Mouse (Mus musculus) hindbrain, embryonic 15.5 days (tissue): ENCODE data around the gene Duox1. TPM values are rescaled to one million over a fixed set of nuclear protein-coding genes. Genes with fewer than 3 reads are reported as not detected.

Experiments
- ATAC-seq: fragments of 200-750 bp; cut with Nextera tagmentation; 2 replicates; pipeline ENCODE4 v1.8.0; 2017; ENCODE audit warnings: low read depth, moderate number of reproducible peaks, moderate TSS enrichment; ENCODE audit not compliant: low FRiP score
- H3K27ac ChIP-seq: fragments of 300-500 bp; sonication (generic); replicated peaks from 2 replicates; pipeline ENCODE4 v1.5.1; 2015; ENCODE audit warnings: mild to moderate bottlenecking, inconsistent platforms
- H3K27me3 ChIP-seq: fragments of 300-500 bp; sonication (generic); 2 replicates; pipeline ENCODE4 v1.6.1; 2015; ENCODE audit warnings: control low read depth, inconsistent platforms
- H3K36me3 ChIP-seq: fragments of 300-500 bp; sonication (generic); 2 replicates; pipeline ENCODE4 v1.6.1; 2015; ENCODE audit warnings: control low read depth, inconsistent platforms
- H3K4me1 ChIP-seq: fragments of 300-500 bp; sonication (generic); replicated peaks from 2 replicates; pipeline ENCODE4 v1.6.1; 2015; ENCODE audit warnings: control low read depth, inconsistent platforms
- H3K4me2 ChIP-seq: fragments of 300-500 bp; sonication (generic); 2 replicates; pipeline ENCODE4 v1.6.1; 2015; ENCODE audit warnings: moderate library complexity, mild to moderate bottlenecking, inconsistent platforms
- H3K4me3 ChIP-seq: fragments of 300-500 bp; sonication (generic); 2 replicates; pipeline ENCODE4 v1.5.1; 2015; ENCODE audit warnings: mild to moderate bottlenecking, inconsistent platforms
- H3K9ac ChIP-seq: fragments of 300-500 bp; sonication (generic); 2 replicates; pipeline ENCODE4 v1.6.1; 2015; ENCODE audit warnings: inconsistent platforms
- H3K9me3 ChIP-seq: fragments of 300-500 bp; sonication (generic); 2 replicates; pipeline ENCODE4 v1.6.1; 2016; ENCODE audit warnings: control low read depth, inconsistent platforms
- WGBS: fragments of 180-500 bp; shearing (Covaris S2); methylation state at CpG from one replicate; pipeline ENCODE4 v1.1.7; 2015; 5-methylcytosine and 5-hydroxymethylcytosine counted together
- polyA plus RNA-seq: library from polyadenylated mRNA; unstranded; fragments of >200 nt; fragmentation: Nextera tagmentation; extraction: Ambion mirVana; gene quantifications from 2 replicates; pipeline ENCODE4 v1.2.1, GENCODE M21; 2015

The Duox1 gene
- polyA plus RNA-seq, 1 experiment from 2014 or later: 0.16 TPM

GRCm38 (mm10) chr2:122301081-122301920, 14.2 kb upstream of the Duox1 start:
- WGBS: under 1% methylated on average over 48 of the region's 48 CpGs
- peak overlapping the region; percentile 88 for H3K4me2 ChIP-seq
- H3K27me3 ChIP-seq: peaks cover 66% of the 10 kb centered on the region
- ATAC-seq: peak; percentile 52
- no peaks in the 10 kb centered on the region for H3K9me3 ChIP-seq
- peak overlapping the region; percentile 38 for H3K4me3 ChIP-seq
- H3K4me1 ChIP-seq: peaks cover 49% of the 10 kb centered on the region
- no peaks in the 10 kb centered on the region for H3K36me3 ChIP-seq
- H3K27ac ChIP-seq: no peak overlapping the region
- peak overlapping the region; percentile 39 for H3K9ac ChIP-seq

GRCm38 (mm10) chr2:122301921-122302573, 13.4 kb upstream of the Duox1 start:
- Histone ChIP-seq H3K27ac (no peak overlapping the region), H3K4me1 (peaks cover 44% of the 10 kb centered on the region), H3K27me3 (peaks cover 69% of the 10 kb centered on the region), H3K4me2 (peak overlapping the region; percentile 88), H3K9ac (peak overlapping the region; percentile 39), H3K36me3 (no peaks in the 10 kb centered on the region), H3K9me3 (no peaks in the 10 kb centered on the region), H3K4me3 (peak overlapping the region; percentile 38)
- WGBS: 8% methylated on average over 23 of the region's 23 CpGs
- ATAC-seq: no peak

GRCm38 (mm10) chr2:122302574-122303241, 12.8 kb upstream of the Duox1 start:
- Histone ChIP-seq H3K4me1 (peaks cover 38% of the 10 kb centered on the region), H3K36me3 (no peaks in the 10 kb centered on the region), H3K4me3 (0 out of 2 replicates have a peak overlapping the region, but pooled peaks have one; percentile 38), H3K9ac (no peak overlapping the region), H3K27me3 (peaks cover 63% of the 10 kb centered on the region), H3K9me3 (no peaks in the 10 kb centered on the region), H3K4me2 (peak overlapping the region; percentile 88), H3K27ac (no peak overlapping the region)
- ATAC-seq: peak; percentile 59; the same call in 1 of the 2 replicates
- WGBS: 11% methylated on average over 9 of the region's 9 CpGs

GRCm38 (mm10) chr2:122304544-122304943, 10.9 kb upstream of the Duox1 start:
- H3K36me3 ChIP-seq: no peaks in the 10 kb centered on the region
- H3K4me1 ChIP-seq: peaks cover 21% of the 10 kb centered on the region
- no peak overlapping the region for H3K4me2 ChIP-seq
- no peak overlapping the region for H3K9ac ChIP-seq
- H3K27ac ChIP-seq: no peak overlapping the region
- ATAC-seq: no peak
- H3K9me3 ChIP-seq: no peaks in the 10 kb centered on the region
- H3K4me3 ChIP-seq: no peak overlapping the region
- whole genome bisulfite sequencing: 88% methylated on average over 6 of the region's 6 CpGs
- H3K27me3 ChIP-seq: peaks cover 45% of the 10 kb centered on the region

- ATAC-seq: no peak
- Histone ChIP-seq H3K4me3 (no peak overlapping the region), H3K9me3 (no peaks in the 10 kb centered on the region), H3K27me3 (peaks cover 37% of the 10 kb centered on the region), H3K9ac (no peak overlapping the region), H3K4me1 (peaks cover 21% of the 10 kb centered on the region), H3K4me2 (no peak overlapping the region), H3K27ac (no peak overlapping the region), H3K36me3 (no peaks in the 10 kb centered on the region)
- 92% methylated on average over 16 of the region's 16 CpGs for WGBS
Observed at GRCm38 (mm10) chr2:122305097-122305892, 10.2 kb upstream of the Duox1 start.

GRCm38 (mm10) chr2:122306184-122306583, 9.3 kb upstream of the Duox1 start:
- no peak overlapping the region for H3K4me3 ChIP-seq
- no peaks in the 10 kb centered on the region for H3K36me3 ChIP-seq
- H3K4me1 ChIP-seq: peaks cover 13% of the 10 kb centered on the region
- WGBS: 50% methylated on average over 4 of the region's 4 CpGs
- no peak overlapping the region for H3K27ac ChIP-seq
- no peak overlapping the region for H3K4me2 ChIP-seq
- no peaks in the 10 kb centered on the region for H3K9me3 ChIP-seq
- peaks cover 28% of the 10 kb centered on the region for H3K27me3 ChIP-seq
- peak; percentile 23 for ATAC-seq
- no peak overlapping the region for H3K9ac ChIP-seq

- Histone ChIP-seq H3K4me2 (no peak overlapping the region), H3K36me3 (no peaks in the 10 kb centered on the region), H3K4me3 (no peak overlapping the region), H3K9me3 (no peaks in the 10 kb centered on the region), H3K4me1 (peaks cover 11% of the 10 kb centered on the region; the same call in 1 of the 2 replicates), H3K27me3 (peaks cover 25% of the 10 kb centered on the region), H3K9ac (no peak overlapping the region), H3K27ac (no peak overlapping the region)
- no peak for ATAC-seq
- 34% methylated on average over 3 of the region's 3 CpGs for WGBS
Observed at GRCm38 (mm10) chr2:122309647-122310046, 5.8 kb upstream of the Duox1 start.

- Histone ChIP-seq H3K4me1 (peaks cover 11% of the 10 kb centered on the region; the same call in 1 of the 2 replicates), H3K4me2 (no peak overlapping the region), H3K36me3 (no peaks in the 10 kb centered on the region), H3K27me3 (peaks cover 24% of the 10 kb centered on the region), H3K4me3 (no peak overlapping the region), H3K9me3 (no peaks in the 10 kb centered on the region), H3K9ac (no peak overlapping the region), H3K27ac (no peak overlapping the region)
- no peak for ATAC-seq
- WGBS: 41% methylated on average over 2 of the region's 2 CpGs
Observed at GRCm38 (mm10) chr2:122311561-122311960, 3.9 kb upstream of the Duox1 start.

- 5% methylated on average over 27 of the region's 27 CpGs for WGBS
- peaks cover 11% of the 10 kb centered on the region; the same call in 1 of the 2 replicates for H3K4me1 ChIP-seq
- no peak overlapping the region for H3K9ac ChIP-seq
- H3K27ac ChIP-seq: no peak overlapping the region
- H3K9me3 ChIP-seq: no peaks in the 10 kb centered on the region
- peak; percentile 51; the same call in 1 of the 2 replicates for ATAC-seq
- no peaks in the 10 kb centered on the region for H3K36me3 ChIP-seq
- peak overlapping the region; percentile 44 for H3K4me2 ChIP-seq
- H3K27me3 ChIP-seq: peaks cover 22% of the 10 kb centered on the region
- peak overlapping the region; percentile 17 for H3K4me3 ChIP-seq
Observed at GRCm38 (mm10) chr2:122312722-122313417, 2.6 kb upstream of the Duox1 start.

GRCm38 (mm10) chr2:122313536-122313935, 1.9 kb upstream of the Duox1 start, which contains the start of gene Duoxa1:
TSS of gene Duoxa1 (minus strand) at chr2:122313730.
- H3K36me3 ChIP-seq: no peaks in the 10 kb centered on the region
- peaks cover 11% of the 10 kb centered on the region; the same call in 1 of the 2 replicates for H3K4me1 ChIP-seq
- peak within 1 kb of the TSS; percentile 44 for H3K4me2 ChIP-seq
- H3K4me3 ChIP-seq: peak within 1 kb of the TSS; percentile 17
- H3K27ac ChIP-seq: no peak within 1 kb of the TSS
- WGBS: 3% methylated on average over 24 of the region's 24 CpGs
- peak; percentile 48; the same call in 1 of the 2 replicates for ATAC-seq
- H3K27me3 ChIP-seq: peaks cover 22% of the 10 kb centered on the region
- H3K9me3 ChIP-seq: no peaks in the 10 kb centered on the region
- no peak within 1 kb of the TSS for H3K9ac ChIP-seq

- 81% methylated on average over 4 of the region's 4 CpGs for WGBS
Observed at GRCm38 (mm10) chr2:122317384-122317783, 1.9 kb downstream of the Duox1 start.

More at GRCm38 (mm10) chr2:122317384-122317783, 1.9 kb downstream of the Duox1 start:
- H3K27ac ChIP-seq: no peak overlapping the region
- no peaks in the 10 kb centered on the region for H3K36me3 ChIP-seq
- H3K27me3 ChIP-seq: peaks cover 19% of the 10 kb centered on the region
- no peak overlapping the region for H3K4me2 ChIP-seq
- no peak overlapping the region for H3K4me3 ChIP-seq
- no peak for ATAC-seq
- no peaks in the 10 kb centered on the region for H3K9me3 ChIP-seq
- H3K4me1 ChIP-seq: peaks cover 11% of the 10 kb centered on the region; the same call in 1 of the 2 replicates
- H3K9ac ChIP-seq: no peak overlapping the region
